Mouse (Mus musculus) gastrocnemius, postnatal 4 days (tissue): ENCODE measurements at regions not wholly inside any gene's neighbourhood (a gene's known extent, or its start where the extent isn't known, plus 50 kb on each side); places are given as distances from the start of the nearest gene placed in this dataset.

Experiments used
- DNase-seq, 2 experiments: peaks; one replicate each; pipeline ENCODE4 v3.0.0; 2021 to 2022; ENCODE audit warnings: low spot score in 2 of 2, mixed read lengths in 2 of 2

DNA sequence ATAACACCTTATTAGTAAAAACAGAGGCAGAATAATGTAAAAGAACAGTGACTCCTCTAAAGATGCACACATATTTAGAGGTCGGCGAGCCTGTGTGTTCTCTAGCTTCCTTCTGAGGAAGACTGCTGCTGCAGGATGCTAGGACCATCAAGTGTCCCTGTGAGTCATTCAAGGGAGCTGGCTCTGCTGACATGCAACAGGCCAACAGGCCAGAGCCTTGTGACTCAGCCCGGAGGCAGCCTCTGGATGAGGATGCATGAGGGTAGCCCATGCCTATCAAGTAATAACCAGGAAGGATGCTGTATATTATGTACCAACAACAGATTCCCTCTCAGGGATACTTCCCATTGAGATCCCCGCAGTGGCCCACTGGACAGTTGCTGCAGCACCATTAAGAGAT is 199.5 kb upstream of the Rasgrp1 start:
- DNase-seq = no peak

DNA sequence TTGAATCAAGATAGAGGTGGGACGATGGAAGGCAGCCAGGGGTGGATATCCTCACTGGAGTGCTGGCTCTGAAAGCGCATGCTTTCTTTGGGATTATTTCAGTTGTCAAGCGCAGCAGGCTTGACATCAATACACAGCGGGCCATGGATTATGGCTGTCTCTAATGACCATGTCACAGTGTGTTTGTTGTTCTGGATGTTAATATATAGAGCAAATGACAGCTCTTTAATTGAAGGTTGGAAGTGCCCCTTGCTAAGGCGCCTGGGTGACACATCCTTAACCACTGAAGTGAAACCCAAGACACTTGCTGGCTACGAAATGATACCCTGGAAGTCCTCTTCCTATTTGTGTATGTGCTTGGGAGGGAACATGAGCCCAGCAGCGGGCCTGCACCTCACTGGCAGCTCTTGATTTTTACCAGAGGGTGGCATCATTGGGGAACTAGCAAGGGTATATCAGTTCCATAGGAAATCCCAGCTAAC is 200.5 kb upstream of the Rasgrp1 start:
- no peak for DNase-seq

DNA sequence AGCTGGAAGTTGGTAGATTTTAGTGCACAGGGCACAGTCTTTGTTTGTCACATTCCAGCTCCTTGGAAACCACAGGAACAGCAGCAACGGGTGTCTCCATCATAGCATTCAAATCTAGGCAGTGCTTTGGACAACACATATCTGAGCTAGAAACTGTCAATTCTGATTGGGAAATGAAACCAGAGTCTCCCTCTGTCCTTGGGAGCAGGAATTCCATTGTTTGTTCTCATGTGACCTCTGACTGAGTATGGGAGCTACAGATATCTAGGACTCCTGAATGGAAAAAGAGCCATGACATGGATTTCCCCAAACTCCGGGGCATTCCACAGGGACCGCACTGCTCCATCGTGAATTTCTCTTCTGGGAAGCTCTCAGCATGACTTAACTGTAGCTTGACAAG is 205.5 kb upstream of the Rasgrp1 start:
- DNase-seq = no peak

DNA sequence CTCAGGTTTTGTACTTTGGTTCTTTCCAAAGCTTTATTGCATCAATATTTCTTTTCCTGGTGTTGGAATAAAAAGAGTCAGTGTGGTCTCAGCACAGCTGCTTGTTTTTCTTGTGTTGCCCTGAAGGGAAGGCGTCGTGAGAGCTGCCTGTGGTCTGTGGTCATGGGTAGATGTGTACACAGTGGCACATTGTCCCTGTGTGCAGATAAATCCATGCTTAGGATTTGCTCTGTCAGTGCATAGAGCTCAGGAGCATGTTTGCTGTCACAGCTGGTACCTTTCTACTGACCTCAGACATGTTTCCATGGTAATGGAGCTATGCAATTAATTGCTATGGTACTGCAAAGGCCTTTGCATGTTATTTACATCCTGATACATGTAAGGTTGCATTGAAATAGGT is 213.5 kb upstream of the Rasgrp1 start:
- no peak for DNase-seq

DNA sequence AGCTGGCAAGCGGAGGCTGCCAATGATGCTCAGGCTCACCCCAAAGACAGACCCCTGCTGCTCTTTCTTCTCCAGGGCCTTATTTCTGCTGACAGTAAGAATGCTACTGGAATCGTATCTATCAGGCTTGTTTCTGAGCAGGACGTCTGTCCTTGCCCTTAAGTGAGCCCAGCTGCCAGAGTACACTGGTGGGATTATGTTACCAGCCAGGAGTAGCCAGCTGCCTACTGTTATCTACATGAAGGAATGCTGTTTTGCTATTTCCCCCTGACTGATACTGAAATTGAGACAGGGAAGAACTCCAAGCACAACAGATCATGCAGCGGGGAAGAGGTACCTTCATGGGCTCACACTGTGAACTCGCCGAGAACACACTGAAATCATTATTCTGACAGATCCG is 228.2 kb upstream of the Rasgrp1 start:
- DNase-seq = no peak

DNA sequence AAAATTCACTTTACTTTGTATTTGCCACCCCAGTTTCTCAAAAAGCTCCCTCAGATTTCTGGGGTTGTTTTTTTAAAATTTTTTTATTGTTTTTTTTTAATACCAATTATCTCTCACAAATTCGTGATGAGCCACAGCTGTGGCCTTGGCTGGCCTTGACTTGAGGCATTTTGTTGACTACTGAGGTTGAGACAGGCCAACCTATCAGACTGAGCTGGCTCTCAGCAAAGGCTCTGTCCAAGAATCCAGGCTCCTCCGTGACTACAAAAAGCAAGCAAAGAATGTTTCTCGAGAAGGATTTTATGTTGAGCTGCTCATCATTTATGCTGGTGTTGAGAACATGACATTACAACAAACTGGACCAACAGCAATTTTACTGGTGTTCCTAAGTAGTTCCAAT is 244.6 kb upstream of the Rasgrp1 start:
- DNase-seq = peak in 1 of 2 experiments; percentile 24

DNA sequence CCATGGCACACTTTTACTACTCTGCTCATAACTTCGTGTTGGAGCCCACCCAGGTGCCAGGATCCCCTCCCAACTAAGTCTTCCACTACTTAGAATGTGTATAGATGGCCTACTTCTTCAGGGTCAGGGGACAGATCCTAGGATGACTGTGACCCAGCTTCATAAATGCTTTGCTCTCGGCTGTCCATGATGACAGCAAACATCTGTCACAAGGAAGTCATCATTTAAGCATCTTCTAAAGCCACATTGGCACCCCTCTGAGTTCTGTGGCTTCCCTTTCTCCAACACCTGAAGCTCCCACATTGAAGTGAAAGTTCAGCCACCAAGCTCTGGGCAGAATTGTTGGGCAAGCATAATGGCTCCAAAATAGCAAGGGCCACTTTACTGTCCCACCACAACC is 252.2 kb upstream of the Rasgrp1 start:
- no peak for DNase-seq

DNA sequence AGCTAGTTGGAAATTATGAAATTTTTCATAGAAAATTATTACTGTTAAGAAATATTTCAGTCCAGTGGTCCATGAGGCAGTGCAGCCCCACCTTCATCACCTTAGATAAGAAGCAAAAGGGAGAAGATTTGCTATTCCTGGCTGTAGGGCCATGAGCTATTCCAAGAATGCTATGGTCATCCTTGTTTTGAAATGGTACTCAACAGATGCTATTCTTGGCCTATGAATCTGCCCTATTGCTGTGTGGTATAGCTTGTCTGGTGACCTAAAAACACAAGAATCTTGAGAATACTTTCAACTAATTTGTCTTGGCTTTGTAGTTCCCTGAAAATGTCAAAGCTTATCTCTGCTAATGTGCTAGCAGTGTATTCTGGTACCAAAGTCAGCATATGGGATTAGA is 254.8 kb upstream of the Rasgrp1 start:
- DNase-seq = no peak

DNA sequence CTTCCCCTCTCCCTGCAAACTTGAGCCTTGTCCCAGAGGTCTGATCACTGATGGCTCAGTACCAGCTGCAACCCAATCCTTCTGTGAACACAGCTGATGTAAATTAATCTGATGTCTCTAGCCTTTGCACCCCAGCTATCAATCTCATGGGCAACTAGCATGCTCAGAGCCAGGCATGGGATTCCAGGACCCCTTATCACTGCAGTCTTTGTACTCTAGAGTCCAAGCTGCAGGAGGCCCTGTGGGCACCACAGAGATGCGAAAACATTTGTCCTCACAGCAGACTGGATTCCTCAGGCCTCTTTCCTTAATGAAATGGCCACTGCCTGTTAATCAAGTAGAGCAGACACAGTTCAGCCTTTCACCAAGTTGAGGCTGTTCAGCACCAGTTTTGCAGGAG is 272.0 kb upstream of the Rasgrp1 start:
- no peak for DNase-seq

DNA sequence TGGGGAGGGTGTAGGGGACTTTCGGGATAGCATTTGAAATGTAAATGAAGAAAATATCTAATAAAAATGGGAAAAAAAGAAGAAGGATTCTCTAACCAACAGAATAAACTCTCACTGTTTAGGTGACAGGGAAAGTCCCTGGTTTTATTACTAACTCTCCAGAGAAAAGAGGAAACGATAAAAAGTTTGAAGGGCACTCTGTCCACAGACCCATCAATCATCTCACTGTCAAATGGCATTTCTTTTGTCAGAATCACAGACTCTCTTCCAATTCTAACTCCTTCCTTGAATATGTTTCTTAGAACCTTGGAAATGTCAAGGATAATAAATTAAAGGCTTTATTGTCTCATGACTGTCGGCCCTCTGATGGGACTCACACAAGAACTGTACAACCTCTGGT is 275.3 kb upstream of the Rasgrp1 start:
- no peak for DNase-seq

DNA sequence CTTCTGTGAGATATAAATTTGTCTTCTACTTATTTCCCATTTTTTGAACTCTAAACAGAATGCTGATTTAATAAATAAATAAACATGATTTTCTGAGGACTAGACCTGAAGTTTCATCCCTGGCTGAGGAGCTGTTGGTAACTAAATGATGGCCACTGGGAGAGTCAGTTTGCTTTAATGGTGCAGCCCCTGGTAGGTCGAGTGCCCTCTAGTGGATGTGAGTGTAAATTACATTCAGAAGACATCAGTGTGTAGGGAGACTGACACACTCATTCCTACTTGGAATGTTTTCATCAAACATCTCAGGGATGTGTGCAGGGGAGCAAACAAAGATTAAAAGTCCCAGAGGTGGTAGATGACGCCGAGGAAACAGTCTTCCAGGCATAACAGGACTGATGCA is 281.2 kb upstream of the Rasgrp1 start:
- no peak for DNase-seq

DNA sequence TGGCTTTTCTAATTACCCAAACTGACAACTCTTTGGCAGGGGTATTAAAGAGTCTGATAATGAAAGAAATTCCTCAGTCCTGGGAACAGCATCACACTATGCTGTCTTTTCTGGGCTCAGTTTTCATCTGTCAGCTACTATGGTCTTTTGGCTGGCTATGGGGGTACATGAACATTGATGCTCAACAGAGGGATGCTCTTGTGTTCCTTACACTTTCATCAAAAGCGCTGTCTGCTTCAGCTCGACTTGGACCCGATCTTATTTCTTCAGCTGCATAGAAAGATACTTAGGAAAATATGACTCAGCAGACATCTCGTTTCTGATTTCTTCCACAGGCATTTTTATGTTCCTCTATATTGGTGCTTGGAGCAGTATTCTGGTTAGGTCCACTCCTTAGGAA is 292.1 kb upstream of the Rasgrp1 start:
- DNase-seq = no peak

DNA sequence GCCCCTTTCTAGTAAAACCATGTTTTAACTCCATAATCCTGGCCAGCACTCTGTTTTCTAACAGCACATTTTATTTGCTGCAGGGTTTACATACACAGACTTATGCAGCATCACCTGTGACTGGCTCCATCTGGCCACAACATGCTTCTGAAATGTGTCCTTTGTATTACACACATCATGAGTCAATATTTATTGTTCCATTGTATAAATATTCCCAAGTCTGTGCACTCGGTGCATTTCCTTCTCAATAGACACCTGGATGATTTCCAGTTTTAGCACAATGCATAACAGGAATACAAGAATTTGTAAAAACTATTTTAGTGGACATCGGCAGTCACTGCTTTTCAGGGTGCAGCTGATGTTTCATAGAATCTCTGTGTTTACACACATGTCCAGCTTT is 294.6 kb upstream of the Rasgrp1 start:
- DNase-seq = no peak

DNA sequence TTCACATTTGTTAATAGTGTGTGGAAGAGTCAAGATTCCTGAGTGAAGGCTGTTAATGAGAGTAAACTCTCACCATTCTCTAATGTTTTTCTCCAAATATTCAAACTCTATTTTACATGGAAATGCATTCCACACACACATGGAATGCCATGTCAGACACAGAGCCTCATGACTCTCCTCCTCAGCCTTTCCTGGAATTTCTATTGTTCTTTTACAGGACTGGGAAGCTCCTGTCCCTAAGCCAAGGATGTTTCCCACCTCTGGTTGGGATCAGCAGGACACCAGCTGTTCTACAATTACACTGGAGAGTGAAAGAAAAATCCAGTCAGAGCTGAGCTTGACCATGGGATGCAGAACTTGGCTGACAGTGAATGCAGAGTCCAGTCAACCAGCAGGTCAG is 309.3 kb upstream of the Rasgrp1 start:
- no peak for DNase-seq

DNA sequence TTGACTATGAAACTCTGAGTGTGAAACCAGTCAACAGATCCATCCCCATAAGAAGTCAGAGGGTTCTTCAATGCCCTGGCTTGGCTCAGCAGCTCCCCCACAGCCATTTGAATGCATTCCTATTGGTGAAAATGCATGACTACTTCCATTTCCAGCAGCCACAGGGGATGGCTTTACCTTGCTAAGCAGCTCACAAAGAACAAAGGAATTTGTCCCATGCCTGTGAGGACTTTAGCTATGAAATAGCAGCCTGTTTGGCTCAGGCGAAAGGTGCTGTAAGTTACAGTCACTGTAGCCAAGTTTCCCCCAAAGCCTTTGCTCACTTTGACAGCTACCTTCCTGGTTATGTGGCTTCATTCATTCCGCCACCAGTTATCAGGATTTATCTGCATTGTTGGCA is 309.8 kb upstream of the Rasgrp1 start:
- no peak for DNase-seq

DNA sequence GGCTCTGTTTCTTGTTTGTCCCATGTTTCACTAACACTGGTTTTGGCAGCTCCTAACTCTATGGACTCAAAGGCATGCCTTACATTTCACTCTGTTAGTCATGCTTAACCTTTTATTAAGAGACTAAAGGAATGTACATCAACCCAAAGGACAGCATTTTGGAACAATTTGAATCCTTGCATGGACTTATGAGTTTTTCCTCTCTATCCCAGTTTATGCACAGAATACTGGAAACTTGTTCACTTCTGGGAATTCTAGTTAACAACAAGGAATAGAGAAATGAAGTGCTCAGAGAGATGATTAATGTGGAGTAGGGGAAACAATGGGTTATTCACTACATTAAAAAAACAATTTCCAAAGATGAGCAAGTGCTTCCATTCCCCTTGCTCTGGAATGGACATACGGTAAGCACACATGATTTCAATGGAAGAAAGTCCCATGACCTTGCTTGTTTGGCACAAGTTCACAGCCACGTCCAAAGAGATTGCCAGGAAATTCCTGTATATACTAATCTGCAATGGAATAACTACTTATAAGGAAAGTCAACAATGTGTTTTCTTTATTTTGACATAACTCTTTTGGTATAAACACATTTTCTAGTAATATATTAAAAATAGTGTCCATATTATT is 313.9 kb upstream of the Rasgrp1 start:
- DNase-seq = no peak

DNA sequence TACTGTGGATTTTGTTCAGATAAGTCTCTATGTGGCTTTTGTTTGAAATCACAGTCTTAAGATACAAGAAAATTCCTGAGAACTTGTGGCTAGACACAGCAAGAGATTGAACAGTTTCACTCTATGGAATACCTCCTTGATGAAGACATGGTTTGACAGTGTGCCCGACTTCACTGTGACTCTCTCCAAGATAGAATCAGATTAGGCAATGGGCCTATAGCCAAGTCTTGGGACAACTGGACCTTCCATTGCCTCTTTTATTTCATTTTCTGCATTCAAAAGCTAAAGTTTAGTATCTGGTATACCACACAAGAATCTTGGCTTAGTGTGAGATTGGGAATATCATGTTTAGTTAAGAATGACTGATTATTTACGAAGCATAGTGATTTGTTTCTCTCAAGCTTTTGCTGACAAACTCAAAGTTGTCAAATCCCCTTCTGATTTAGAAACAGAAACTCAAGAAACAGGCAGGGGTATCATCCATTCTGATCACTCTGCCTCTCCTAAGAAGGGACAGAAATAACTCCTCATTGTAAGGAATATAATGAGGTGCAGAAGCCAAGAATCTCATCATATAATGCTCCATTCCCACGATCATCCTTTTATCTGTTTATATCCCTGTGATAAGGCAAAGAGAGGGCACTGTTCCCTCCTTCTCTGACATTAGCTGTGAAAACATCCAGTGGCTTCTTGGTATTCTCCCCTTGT is 317.6 kb upstream of the Rasgrp1 start:
- DNase-seq = no peak

DNA sequence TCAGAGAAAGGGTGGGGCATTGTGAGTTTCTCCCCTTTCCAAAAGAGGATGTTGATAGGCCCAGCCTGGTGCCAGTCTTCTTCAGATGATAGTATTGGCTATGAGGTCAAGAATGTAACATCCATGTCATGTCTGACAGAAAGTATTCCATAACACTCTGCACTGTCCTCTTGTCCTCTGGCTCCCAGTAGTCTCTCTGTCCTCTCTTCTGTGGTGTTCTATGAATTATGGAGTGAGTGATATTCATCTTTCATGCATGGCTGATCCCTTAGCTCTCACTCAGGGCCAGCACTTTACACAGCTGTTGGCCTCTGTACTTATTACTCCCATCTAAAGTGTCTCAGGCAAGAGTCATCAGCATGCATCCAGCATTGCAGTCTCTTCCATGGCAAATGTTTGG is 319.9 kb upstream of the Rasgrp1 start:
- no peak for DNase-seq

DNA sequence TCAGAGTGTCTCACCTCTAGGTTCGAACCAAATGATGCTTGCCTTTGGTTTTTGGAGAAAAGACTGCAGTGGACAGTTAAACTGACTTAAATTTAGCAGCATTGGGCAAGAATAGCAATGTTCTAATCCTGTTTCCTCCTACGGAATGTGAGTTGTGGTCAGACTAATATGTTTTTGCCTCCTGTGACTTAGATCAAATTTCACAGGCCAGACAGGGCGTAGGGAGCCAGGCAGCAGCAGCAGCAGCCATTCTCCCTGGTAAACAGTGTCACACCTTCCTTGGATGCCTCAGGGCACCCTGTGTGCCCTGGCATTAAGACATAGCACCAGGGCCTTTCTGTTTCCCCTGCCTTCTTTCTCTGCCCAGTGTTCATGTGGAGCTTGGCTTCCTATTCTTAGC is 323.7 kb upstream of the Rasgrp1 start:
- no peak for DNase-seq

DNA sequence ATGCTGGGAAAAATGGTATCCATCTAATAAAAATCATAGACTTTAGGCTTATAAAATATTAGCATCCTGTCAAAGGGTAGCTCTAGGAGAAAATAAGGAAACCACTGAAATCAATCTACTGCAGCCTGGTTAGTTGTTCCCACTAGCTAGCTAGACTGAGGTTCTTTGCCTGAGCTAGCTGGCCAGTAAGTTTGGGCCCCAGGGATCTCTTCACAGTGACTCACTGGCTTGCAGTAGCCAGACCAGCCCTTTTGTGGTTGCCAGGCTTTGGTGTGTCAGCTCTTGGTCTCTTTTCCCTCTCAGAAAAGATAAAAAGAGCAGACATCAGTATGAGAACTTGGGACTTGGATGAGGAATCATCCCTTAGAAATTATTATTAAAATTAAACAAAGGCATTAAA is 325.3 kb upstream of the Rasgrp1 start:
- no peak for DNase-seq

DNA sequence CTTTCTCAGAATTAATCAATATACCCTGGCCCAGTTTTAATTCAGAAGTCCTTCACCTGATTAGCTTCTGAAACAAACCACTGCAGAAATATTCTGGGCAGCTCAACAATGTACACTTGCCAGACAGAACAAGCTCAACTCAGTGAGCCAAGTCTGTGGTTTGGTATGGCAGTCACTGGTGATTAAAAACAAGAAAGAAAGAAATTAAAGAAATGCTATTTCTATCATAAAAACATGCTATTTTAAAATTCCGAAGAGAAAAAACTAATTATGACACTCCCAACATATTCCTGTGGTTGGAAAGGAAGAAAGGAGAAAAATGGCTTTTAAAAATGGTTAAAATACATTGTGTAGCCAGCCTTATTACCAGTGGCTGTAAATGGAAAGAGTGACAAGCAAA is 332.1 kb upstream of the Rasgrp1 start:
- DNase-seq = no peak

DNA sequence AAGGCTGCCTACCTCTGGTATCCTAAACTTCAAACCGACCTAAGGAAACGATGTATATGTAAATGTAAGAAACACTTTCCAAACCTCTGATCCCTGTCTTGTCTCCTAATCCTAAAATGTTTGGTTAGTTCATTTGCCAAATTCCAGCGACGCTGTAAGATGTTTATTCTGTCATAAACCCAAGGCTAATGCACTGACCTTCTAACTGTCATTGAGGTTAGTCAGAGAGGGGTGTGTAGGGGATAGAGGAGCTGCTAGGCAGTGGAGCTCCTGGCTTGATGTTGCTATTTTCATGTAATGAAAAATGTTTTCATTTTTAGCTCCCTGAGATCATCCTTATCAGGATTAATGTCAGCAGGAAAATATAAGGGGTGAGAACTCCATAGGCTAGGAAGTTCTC is 335.8 kb upstream of the Rasgrp1 start:
- no peak for DNase-seq

DNA sequence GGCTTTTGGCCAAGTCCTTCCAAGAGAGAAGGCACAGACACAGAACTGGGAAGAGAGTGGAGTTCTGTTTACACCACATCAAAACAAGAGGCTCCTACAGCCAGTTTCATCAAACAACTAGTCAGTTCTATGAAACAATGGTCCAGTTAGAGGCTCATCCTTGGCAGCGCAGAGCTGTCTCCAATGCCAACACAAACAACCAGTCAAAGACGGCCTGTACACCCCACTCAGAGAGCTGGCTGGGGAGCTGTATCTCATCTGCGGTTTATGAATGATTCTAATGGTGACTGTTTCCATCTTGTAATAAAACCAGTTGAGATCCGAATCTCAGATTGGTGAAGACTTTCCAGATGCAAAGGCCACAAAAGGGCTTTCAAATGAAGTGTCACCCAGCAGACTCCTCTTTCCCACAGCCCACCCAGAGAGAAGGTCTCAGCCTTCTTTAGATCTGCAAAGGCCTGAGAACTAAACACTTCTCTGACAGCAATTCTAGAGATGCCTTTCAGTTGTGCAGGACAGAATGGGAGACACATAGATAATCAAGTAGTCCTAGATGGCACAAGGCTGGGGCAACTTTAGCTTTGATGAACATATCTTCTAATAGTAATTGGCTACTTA is 343.1 kb upstream of the Rasgrp1 start:
- no peak for DNase-seq
